Mouse (Mus musculus) adrenal gland, adult 8-10 months (tissue): Measurements from ENCODE around the gene Rilpl1. TPM values are rescaled to one million over a fixed set of nuclear protein-coding genes. Genes with fewer than 3 reads are reported as not detected.
"Not testable (repeated sequence)": the region's sequence is repeated elsewhere in the genome, so short reads cannot be mapped to it uniquely, and the experiment has no call there.

Experiments
- DNase-seq: peaks from one replicate; pipeline ENCODE4 v3.0.0; 2022
- total RNA-seq, 4 experiments: library from RNA; stranded (reverse); gene quantifications; 2 replicates each; pipeline ENCODE4 v1.2.4; 2022

The Rilpl1 gene
- total RNA-seq, 4 experiments from 2014 or later, result 16.1 to 26.7 (median 21.0) TPM

GRCm38 (mm10) chr5:124491732-124492131 lies 39.5 kb downstream of the Rilpl1 start:
- DNase-seq, result no peak

GRCm38 (mm10) chr5:124488885-124489284 lies 42.3 kb downstream of the Rilpl1 start:
- DNase-seq, result no peak

GRCm38 (mm10) chr5:124485654-124486053 lies 45.5 kb downstream of the Rilpl1 start:
- DNase-seq, result no peak

- no peak for DNase-seq
Measured at GRCm38 (mm10) chr5:124483655-124484396, 47.4 kb downstream of the Rilpl1 start.

- peak; percentile 92 for DNase-seq
Measured at GRCm38 (mm10) chr5:124482966-124483654, 48.1 kb downstream of the Rilpl1 start, which contains the start of gene Snrnp35. TSS of gene Snrnp35 (plus strand) at chr5:124483134.

GRCm38 (mm10) chr5:124482436-124482965 lies 48.7 kb downstream of the Rilpl1 start:
- DNase-seq, result no peak

GRCm38 (mm10) chr5:124481714-124482113 lies 49.5 kb downstream of the Rilpl1 start:
- DNase-seq, result no peak

GRCm38 (mm10) chr5:124480119-124480518 lies 51.1 kb downstream of the Rilpl1 start:
- no peak for DNase-seq

- DNase-seq, result no peak
Measured at GRCm38 (mm10) chr5:124478873-124479204, 52.4 kb downstream of the Rilpl1 start.

GRCm38 (mm10) chr5:124470591-124471171 lies 60.5 kb downstream of the Rilpl1 start:
- no peak for DNase-seq

GRCm38 (mm10) chr5:124469486-124469885 lies 61.7 kb downstream of the Rilpl1 start:
- DNase-seq, result no peak

GRCm38 (mm10) chr5:124468365-124468764 lies 62.8 kb downstream of the Rilpl1 start:
- no peak for DNase-seq

GRCm38 (mm10) chr5:124467766-124468165 lies 63.4 kb downstream of the Rilpl1 start:
- DNase-seq, result no peak

- no peak for DNase-seq
Measured at GRCm38 (mm10) chr5:124464905-124465304, 66.3 kb downstream of the Rilpl1 start.

- no peak for DNase-seq
Measured at GRCm38 (mm10) chr5:124463462-124463861, 67.7 kb downstream of the Rilpl1 start.

- DNase-seq, result no peak
Measured at GRCm38 (mm10) chr5:124462297-124463025, 68.7 kb downstream of the Rilpl1 start.

GRCm38 (mm10) chr5:124460922-124461321 lies 70.3 kb downstream of the Rilpl1 start:
- DNase-seq, result not testable (repeated sequence)

GRCm38 (mm10) chr5:124456762-124457161 lies 74.4 kb downstream of the Rilpl1 start:
- no peak for DNase-seq

- no peak for DNase-seq
Measured at GRCm38 (mm10) chr5:124454082-124454419, 77.1 kb downstream of the Rilpl1 start.

GRCm38 (mm10) chr5:124453339-124454081 lies 77.7 kb downstream of the Rilpl1 start:
- DNase-seq, result no peak

GRCm38 (mm10) chr5:124452494-124453228 lies 78.5 kb downstream of the Rilpl1 start:
- DNase-seq, result no peak
